Mouse (Mus musculus): ENCODE measurements around the gene Cmtm8.
A peak's percentile ranks its signal among the peaks of the same experiment; 100 is the strongest.

Cmtm8 gene

GRCm38 (mm10) chr9:114818918-114819317, 25.0 kb downstream of the Cmtm8 start:
- DNase-seq: no peak

GRCm38 (mm10) chr9:114817012-114817411, 26.9 kb downstream of the Cmtm8 start:
- DNase-seq: no peak

- no peak for DNase-seq
Observed at GRCm38 (mm10) chr9:114816121-114816520, 27.8 kb downstream of the Cmtm8 start.

GRCm38 (mm10) chr9:114815315-114815714, 28.6 kb downstream of the Cmtm8 start:
- DNase-seq: peak; percentile 25 to 33

- DNase-seq: no peak
Observed at GRCm38 (mm10) chr9:114812001-114812400, 32.0 kb downstream of the Cmtm8 start.

- no peak for DNase-seq
Observed at GRCm38 (mm10) chr9:114810837-114811236, 33.1 kb downstream of the Cmtm8 start.

- DNase-seq: no peak
Observed at GRCm38 (mm10) chr9:114808671-114809070, 35.3 kb downstream of the Cmtm8 start.

- DNase-seq: no peak
Observed at GRCm38 (mm10) chr9:114807261-114807660, 36.7 kb downstream of the Cmtm8 start.

GRCm38 (mm10) chr9:114805151-114805671, 38.7 kb downstream of the Cmtm8 start:
- no peak for DNase-seq

- no peak for DNase-seq
Observed at GRCm38 (mm10) chr9:114802191-114802590, 41.8 kb downstream of the Cmtm8 start.

GRCm38 (mm10) chr9:114801301-114801700, 42.7 kb downstream of the Cmtm8 start:
- DNase-seq: no peak

GRCm38 (mm10) chr9:114799498-114800107, 44.4 kb downstream of the Cmtm8 start:
- no peak for DNase-seq

- no peak for DNase-seq
Observed at GRCm38 (mm10) chr9:114798845-114799244, 45.1 kb downstream of the Cmtm8 start.

- peak; percentile 78 to 83 for DNase-seq
Observed at GRCm38 (mm10) chr9:114797329-114798004, 46.5 kb downstream of the Cmtm8 start.

GRCm38 (mm10) chr9:114796473-114797050, 47.4 kb downstream of the Cmtm8 start:
- DNase-seq: no peak

GRCm38 (mm10) chr9:114794491-114794890, 49.5 kb downstream of the Cmtm8 start:
- no peak for DNase-seq

- no peak for DNase-seq
Observed at GRCm38 (mm10) chr9:114793764-114794295, 50.1 kb downstream of the Cmtm8 start.

GRCm38 (mm10) chr9:114789989-114790388, 54.0 kb downstream of the Cmtm8 start:
- DNase-seq: no peak

GRCm38 (mm10) chr9:114789557-114789956, 54.4 kb downstream of the Cmtm8 start:
- no peak for DNase-seq

- no peak for DNase-seq
Observed at GRCm38 (mm10) chr9:114788697-114789096, 55.3 kb downstream of the Cmtm8 start.

GRCm38 (mm10) chr9:114787716-114788115, 56.2 kb downstream of the Cmtm8 start:
- no peak for DNase-seq

GRCm38 (mm10) chr9:114787134-114787533, 56.8 kb downstream of the Cmtm8 start:
- DNase-seq: no peak

- no peak for DNase-seq
Observed at GRCm38 (mm10) chr9:114785432-114786125, 58.4 kb downstream of the Cmtm8 start.
